Mouse (Mus musculus) gastrocnemius, postnatal 10 days (tissue): Measurements from ENCODE around the gene Hs6st3. TPM values are rescaled to one million over a fixed set of nuclear protein-coding genes. Genes with fewer than 3 reads are reported as not detected.
"Not testable (repeated sequence)": the region's sequence is repeated elsewhere in the genome, so short reads cannot be mapped to it uniquely, and the experiment has no call there.

Experiments
- DNase-seq: peaks from one replicate; pipeline ENCODE4 v3.0.0; 2021; ENCODE audit warnings: mixed read lengths
- total RNA-seq, 2 experiments: library from RNA; stranded (reverse); gene quantifications; 2 replicates each; pipeline ENCODE4 v1.2.3; 2021

Hs6st3 gene
- total RNA-seq, 2 experiments from 2014 or later = 0.19 to 0.25 TPM

GRCm38 (mm10) chr14:119452797-119453196 lies 314.7 kb downstream of the Hs6st3 start:
- no peak for DNase-seq

- DNase-seq = no peak
These were observed 326.2 kb downstream of the Hs6st3 start for GRCm38 (mm10) chr14:119464308-119464707.

- no peak for DNase-seq
These were observed 326.7 kb downstream of the Hs6st3 start for GRCm38 (mm10) chr14:119464883-119465282.

GRCm38 (mm10) chr14:119466899-119467588 lies 328.9 kb downstream of the Hs6st3 start:
- no peak for DNase-seq

- DNase-seq = no peak
These were observed 338.4 kb downstream of the Hs6st3 start for GRCm38 (mm10) chr14:119476582-119476981.

- no peak for DNase-seq
These were observed 339.7 kb downstream of the Hs6st3 start for GRCm38 (mm10) chr14:119477836-119478235.

GRCm38 (mm10) chr14:119488978-119489703 lies 351.0 kb downstream of the Hs6st3 start:
- no peak for DNase-seq

- no peak for DNase-seq
These were observed 382.5 kb downstream of the Hs6st3 start for GRCm38 (mm10) chr14:119520632-119521031.

- no peak for DNase-seq
These were observed 382.9 kb downstream of the Hs6st3 start for GRCm38 (mm10) chr14:119521056-119521455.

- DNase-seq = no peak
These were observed 394.9 kb downstream of the Hs6st3 start for GRCm38 (mm10) chr14:119532889-119533546.

GRCm38 (mm10) chr14:119540505-119540904 lies 402.4 kb downstream of the Hs6st3 start:
- DNase-seq = no peak

- DNase-seq = no peak
These were observed 406.5 kb downstream of the Hs6st3 start for GRCm38 (mm10) chr14:119544596-119544995.

- no peak for DNase-seq
These were observed 420.2 kb downstream of the Hs6st3 start for GRCm38 (mm10) chr14:119558356-119558755.

GRCm38 (mm10) chr14:119582039-119582508 lies 443.9 kb downstream of the Hs6st3 start:
- DNase-seq = no peak

GRCm38 (mm10) chr14:119585069-119585468 lies 446.9 kb downstream of the Hs6st3 start:
- no peak for DNase-seq

- DNase-seq = not testable (repeated sequence)
These were observed 449.2 kb downstream of the Hs6st3 start for GRCm38 (mm10) chr14:119587365-119587764.

GRCm38 (mm10) chr14:119604327-119604726 lies 466.2 kb downstream of the Hs6st3 start:
- DNase-seq = no peak

- no peak for DNase-seq
These were observed 474.7 kb downstream of the Hs6st3 start for GRCm38 (mm10) chr14:119612793-119613192.

GRCm38 (mm10) chr14:119629127-119629526 lies 491.0 kb downstream of the Hs6st3 start:
- DNase-seq = no peak

- DNase-seq = no peak
These were observed 494.9 kb downstream of the Hs6st3 start for GRCm38 (mm10) chr14:119633090-119633489.

- no peak for DNase-seq
These were observed 495.5 kb downstream of the Hs6st3 start for GRCm38 (mm10) chr14:119633626-119634025.

- DNase-seq = no peak
These were observed 504.7 kb downstream of the Hs6st3 start for GRCm38 (mm10) chr14:119642874-119643273.

GRCm38 (mm10) chr14:119643840-119644239 lies 505.7 kb downstream of the Hs6st3 start:
- DNase-seq = no peak
